Mouse (Mus musculus) cerebellum, adult 9-10 months (tissue): Measurements from ENCODE around the gene Hyal3.
A peak's percentile ranks its signal among the peaks of the same experiment; 100 is the strongest.
"Not testable (repeated sequence)": the region's sequence is repeated elsewhere in the genome, so short reads cannot be mapped to it uniquely, and the experiment has no call there.

Experiments used
- DNase-seq: peaks from one replicate; pipeline ENCODE4 v3.0.0; 2022

Hyal3 gene

GRCm38 (mm10) chr9:107551117-107551889 is 29.3 kb upstream of the Hyal3 start, which contains the start of gene Rassf1:
Gene Rassf1 (plus strand): TSS chr9:107551555.
- peak; percentile 60 for DNase-seq

GRCm38 (mm10) chr9:107551890-107552355 is 28.7 kb upstream of the Hyal3 start:
- DNase-seq = peak; percentile 48

GRCm38 (mm10) chr9:107552690-107553393 is 27.8 kb upstream of the Hyal3 start:
- no peak for DNase-seq

GRCm38 (mm10) chr9:107553541-107554318 is 26.9 kb upstream of the Hyal3 start:
- no peak for DNase-seq

DNA sequence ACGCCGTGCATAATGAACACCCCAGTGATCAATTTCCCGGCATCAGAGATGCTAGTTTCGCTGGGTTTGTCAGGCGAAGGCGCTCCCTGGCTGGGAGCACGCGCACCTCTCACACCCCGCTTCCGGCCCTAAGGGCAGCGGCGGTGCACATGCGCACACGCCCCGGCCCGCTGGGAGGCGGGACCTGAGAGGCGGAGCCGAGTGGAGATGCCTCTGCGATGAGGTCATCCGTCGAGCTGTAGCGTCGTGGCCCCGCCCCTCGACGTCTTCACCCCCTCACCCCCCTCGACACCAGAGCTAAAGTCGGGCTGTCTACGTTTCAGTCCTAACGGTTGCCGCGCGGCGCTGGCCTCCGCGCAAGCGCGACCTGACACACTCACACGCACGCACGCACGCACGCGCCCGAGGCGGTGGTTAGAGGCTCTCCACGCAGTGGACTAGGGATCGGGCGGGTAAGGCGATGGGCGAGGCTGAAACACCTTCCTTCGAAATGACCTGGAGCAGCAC is 26.2 kb upstream of the Hyal3 start:
- DNase-seq = peak; percentile 95

GRCm38 (mm10) chr9:107555031-107555457 is 25.6 kb upstream of the Hyal3 start:
- DNase-seq = no peak

DNA sequence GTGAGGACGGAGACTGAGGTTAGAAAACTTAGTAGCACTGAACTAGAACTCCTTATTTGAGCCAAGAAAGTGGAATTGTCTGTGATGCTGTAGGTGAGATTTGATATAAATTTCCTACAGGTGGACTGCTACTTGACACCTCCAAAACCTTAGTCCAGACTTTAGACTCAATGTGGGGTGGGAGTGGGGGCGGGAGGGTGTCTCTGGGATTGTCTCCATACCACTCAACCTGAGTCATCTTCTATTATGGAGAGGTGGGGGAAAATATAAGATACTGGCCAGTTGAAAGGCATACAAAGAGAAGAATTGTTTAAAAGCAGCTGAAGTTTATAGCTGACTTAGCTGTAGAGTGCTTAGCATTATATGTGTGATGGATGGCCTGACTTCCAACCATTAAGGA is 24.9 kb upstream of the Hyal3 start:
- DNase-seq = no peak

DNA sequence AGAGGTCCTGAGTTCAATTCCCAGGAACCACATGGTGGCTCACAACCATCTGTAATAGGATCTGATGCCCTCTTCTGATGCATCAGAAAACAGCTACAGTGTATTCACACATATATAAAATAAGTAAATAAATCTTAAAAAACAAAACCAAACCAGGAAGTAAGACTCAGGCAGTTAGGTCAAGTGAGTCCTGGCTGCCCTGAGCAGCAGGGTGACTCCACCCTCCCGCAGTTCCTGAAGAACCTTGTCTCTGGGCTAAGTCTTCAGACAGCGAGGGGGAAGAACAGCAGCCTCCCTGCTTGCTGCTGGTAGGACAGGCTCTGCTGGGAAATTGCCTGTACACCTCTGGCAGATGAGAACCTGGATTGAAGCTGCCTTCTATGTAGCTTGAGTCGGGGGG is 24.3 kb upstream of the Hyal3 start:
- no peak for DNase-seq

DNA sequence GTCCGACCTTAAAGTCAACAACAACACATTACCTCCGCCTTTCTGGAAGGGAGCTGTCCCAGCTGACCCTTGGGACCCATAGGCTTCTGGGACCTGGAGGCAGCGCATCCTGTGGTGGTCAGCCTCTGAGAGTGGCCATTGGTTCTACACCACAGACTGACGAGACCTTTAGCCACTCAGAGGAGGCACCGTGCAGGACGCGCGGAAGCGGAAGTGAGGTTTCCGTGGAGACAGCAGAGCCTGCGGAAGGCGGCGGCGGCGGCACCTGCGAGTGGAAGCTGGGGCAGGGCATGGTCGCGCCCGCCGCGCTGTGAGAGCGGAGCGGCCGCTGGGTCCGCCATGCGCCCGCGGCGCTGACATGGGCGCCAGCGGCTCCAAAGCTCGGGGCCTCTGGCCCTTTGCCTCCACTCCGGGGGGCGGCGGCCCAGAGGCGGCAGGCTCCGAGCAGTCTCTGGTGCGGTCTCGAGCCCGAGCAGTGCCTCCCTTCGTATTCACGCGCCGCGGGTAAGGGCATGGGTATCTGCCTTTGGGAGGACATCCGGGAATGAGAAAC is 17.5 kb upstream of the Hyal3 start, which contains the start of gene Tusc2:
TSS of gene Tusc2 (plus strand) at position 227 of the 553 bp plus-strand sequence.
- DNase-seq = peak; percentile 95

DNA sequence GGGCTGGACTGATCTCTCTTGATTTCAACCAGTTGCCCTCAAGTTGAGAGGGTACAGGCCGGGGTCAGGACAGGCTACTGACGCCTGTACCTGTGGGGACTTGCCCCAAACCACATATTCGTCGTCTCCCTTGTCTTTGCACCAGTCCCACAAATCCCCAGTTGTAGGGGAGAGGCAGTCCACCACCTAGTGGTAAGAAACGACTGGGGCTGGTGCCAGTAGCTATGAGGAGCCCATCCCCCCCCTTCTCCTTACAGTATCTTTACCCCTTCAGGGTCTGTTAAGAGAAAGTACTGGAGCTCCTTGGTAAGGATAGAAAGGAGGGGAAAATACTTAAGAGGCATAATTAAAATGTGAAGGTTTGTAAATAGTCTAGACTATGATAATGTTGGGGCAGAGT is 15.1 kb upstream of the Hyal3 start:
- DNase-seq = not testable (repeated sequence)

- peak; percentile 83 for DNase-seq
These were observed 14.4 kb upstream of the Hyal3 start for GRCm38 (mm10) chr9:107566041-107566709.

DNA sequence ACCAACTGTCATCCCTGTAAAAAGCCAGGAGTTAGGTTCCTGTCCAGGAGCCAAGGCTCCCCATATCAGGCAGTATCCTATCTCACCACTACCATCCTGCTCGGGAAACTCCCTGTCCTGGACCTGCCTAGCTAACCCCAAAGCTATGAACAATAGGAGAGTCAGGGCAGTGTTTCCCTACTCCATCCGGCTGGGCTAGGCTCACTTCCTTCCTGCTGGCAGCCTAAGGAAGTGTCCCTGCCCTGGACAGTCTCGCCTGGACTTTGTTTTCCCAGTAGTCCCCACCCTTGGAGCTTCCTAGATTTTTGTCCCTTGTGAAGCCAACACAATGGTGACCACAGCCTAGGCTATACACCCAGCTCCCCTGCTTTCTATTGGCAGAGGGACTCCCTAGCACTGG is 13.8 kb upstream of the Hyal3 start:
- no peak for DNase-seq

DNA sequence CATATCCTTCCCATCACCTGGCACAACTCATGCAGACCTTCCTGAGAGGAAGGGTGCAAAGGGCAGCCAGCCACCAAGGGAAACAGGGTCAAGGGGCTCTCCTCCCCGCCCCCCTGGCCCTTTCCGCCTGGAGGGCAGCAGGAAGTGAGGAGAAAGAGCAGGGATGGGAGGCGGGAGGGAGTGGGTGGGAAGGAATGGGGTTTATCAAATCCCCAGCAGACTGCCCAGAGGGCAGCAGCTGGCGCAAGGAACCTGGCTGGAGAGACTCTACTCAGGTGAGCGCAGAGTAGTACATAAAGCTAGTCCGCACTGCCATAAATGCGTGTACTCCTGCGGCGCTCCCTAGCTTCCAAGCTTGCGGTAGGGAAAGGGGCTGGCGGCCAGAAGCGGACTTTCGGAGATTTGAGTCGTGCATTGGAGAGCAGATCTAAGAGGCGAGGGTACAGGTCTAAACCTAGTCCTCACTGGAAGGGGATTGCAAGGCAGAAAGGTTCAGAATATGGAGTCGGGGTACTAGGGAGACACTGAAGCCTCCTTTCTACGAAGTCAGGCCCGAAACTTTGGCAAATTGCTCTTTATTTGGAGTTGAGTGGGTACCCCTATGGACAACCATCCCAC is 12.8 kb upstream of the Hyal3 start, which contains the start of gene Hyal2:
TSS of gene Hyal2 (plus strand) at position 244 of the 618 bp plus-strand sequence.
- DNase-seq = no peak

- peak; percentile 84 for DNase-seq
These were observed 12.0 kb upstream of the Hyal3 start for GRCm38 (mm10) chr9:107568331-107569261.

GRCm38 (mm10) chr9:107569270-107569669 is 11.3 kb upstream of the Hyal3 start:
- no peak for DNase-seq

- DNase-seq = no peak
These were observed 10.6 kb upstream of the Hyal3 start for GRCm38 (mm10) chr9:107570016-107570415.

- no peak for DNase-seq
These were observed 9.8 kb upstream of the Hyal3 start for GRCm38 (mm10) chr9:107570845-107571244.

DNA sequence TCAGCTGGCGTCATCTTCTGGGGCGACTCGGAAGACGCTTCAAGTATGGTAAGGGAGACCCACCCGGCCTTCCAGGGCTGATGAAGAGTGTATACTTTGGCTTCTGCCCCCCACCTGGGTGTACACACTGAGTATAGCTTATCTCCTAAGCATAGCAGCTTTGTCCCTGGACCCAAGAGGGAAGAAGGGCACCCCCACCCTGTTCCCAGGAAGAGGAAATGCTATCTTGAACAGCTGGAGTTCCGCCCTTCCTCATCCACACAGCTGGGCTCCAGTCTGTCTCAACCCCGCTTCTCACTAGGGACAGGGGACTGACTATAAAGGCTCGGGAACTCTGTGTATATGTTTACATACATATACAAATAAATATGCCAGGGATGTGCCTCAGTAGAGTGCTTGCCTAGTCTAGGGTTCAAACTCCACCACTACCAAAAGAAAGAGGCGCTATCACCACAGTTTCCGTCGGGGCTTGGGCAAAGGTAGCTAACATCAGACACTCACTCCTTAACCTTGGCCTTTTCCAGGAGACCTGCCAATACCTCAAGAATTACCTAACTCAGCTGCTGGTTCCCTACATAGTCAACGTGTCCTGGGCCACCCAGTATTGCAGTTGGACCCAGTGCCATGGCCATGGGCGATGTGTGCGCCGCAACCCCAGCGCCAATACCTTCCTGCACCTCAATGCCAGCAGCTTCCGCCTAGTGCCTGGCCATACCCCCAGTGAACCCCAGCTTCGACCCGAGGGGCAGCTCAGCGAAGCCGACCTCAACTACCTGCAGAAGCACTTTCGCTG is 8.9 kb upstream of the Hyal3 start:
- no peak for DNase-seq

- no peak for DNase-seq
These were observed 8.3 kb upstream of the Hyal3 start for GRCm38 (mm10) chr9:107572327-107572662.

DNA sequence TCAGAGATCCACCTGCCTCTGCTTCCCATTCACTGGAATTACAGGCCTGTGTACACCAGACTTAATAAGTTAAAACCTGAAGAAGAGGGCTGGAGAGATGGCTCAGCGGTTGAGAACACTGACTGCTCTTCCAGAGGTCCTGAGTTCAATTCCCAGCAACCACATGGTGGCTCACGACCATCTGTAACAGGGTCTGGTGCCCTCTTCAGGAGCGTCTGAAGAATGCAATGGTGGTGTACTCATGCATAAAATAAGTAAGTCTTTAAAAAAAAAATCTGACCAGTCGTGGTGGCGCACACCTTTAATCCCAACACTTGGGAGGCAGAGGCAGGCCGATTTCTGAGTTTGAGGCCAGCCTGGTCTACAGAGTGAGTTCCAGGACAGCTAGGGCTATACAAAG is 6.8 kb upstream of the Hyal3 start:
- not testable (repeated sequence) for DNase-seq
